Mouse (Mus musculus) intestine, embryonic 16.5 days (tissue): ENCODE data around the gene Tenm2. TPM values are rescaled to one million over a fixed set of nuclear protein-coding genes. Genes with fewer than 3 reads are reported as not detected.

Source experiments
- ATAC-seq: fragments of 200-750 bp; cut with Nextera tagmentation; 2 replicates; pipeline ENCODE4 v1.8.0; 2017; ENCODE audit warnings: moderate TSS enrichment, moderate library complexity
- H3K27ac ChIP-seq: fragments of 300-500 bp; sonication (generic); 2 replicates; pipeline ENCODE4 v1.5.1; 2014; ENCODE audit warnings: mild to moderate bottlenecking, low read length
- H3K27me3 ChIP-seq: fragments of 300-500 bp; sonication (generic); replicated peaks from 2 replicates; pipeline ENCODE4 v1.6.1; 2014; ENCODE audit warnings: low read length, control low read depth, mixed read lengths; ENCODE audit not compliant: control insufficient read depth, insufficient read depth
- H3K36me3 ChIP-seq: fragments of 300-500 bp; sonication (generic); 2 replicates; pipeline ENCODE4 v1.6.1; 2014; ENCODE audit warnings: low read length, control low read depth; ENCODE audit not compliant: control insufficient read depth, insufficient read depth
- H3K4me1 ChIP-seq: fragments of 300-500 bp; sonication (generic); 2 replicates; pipeline ENCODE4 v1.6.1; 2014; ENCODE audit warnings: low read length, control low read depth, mixed read lengths; ENCODE audit not compliant: control insufficient read depth, insufficient read depth
- H3K4me2 ChIP-seq: fragments of 300-500 bp; sonication (generic); 2 replicates; pipeline ENCODE4 v1.6.1; 2014; ENCODE audit warnings: low read depth, low read length, control low read depth
- H3K4me3 ChIP-seq: fragments of 300-500 bp; sonication (generic); 2 replicates; pipeline ENCODE4 v1.5.1; 2014; ENCODE audit warnings: mild to moderate bottlenecking, low read length
- H3K9ac ChIP-seq: fragments of 300-500 bp; sonication (generic); 2 replicates; pipeline ENCODE4 v1.6.1; 2014; ENCODE audit warnings: low read depth, low read length
- H3K9me3 ChIP-seq: fragments of 300-500 bp; sonication (generic); 2 replicates; pipeline ENCODE4 v1.6.1; 2016; ENCODE audit warnings: low read length, control low read depth; ENCODE audit not compliant: control insufficient read depth
- WGBS: fragments of 180-500 bp; shearing (Covaris S2); extraction: QIAGEN DNeasy Blood & Tissue Kit; methylation state at CpG from one replicate; pipeline ENCODE4 v1.1.7; 2014; 5-methylcytosine and 5-hydroxymethylcytosine counted together
- polyA plus RNA-seq: library from polyadenylated mRNA; unstranded; fragments of >200 nt; fragmentation: Nextera tagmentation; extraction: Ambion mirVana; gene quantifications from 2 replicates; pipeline ENCODE4 v1.2.1, GENCODE M21; 2015

The Tenm2 gene
- polyA plus RNA-seq, 1 experiment from 2014 or later = 0.70 TPM

GRCm38 (mm10) chr11:35976482-35976881 is 1259.3 kb downstream of the Tenm2 start:
- 60% methylated on average over 6 of the region's 6 CpGs for WGBS
- H3K4me1 ChIP-seq = peaks cover 12% of the 10 kb centered on the region
- H3K9ac ChIP-seq = no peak overlapping the region
- H3K4me3 ChIP-seq = no peak overlapping the region
- no peak overlapping the region for H3K4me2 ChIP-seq
- H3K9me3 ChIP-seq = no peaks in the 10 kb centered on the region
- no peaks in the 10 kb centered on the region for H3K36me3 ChIP-seq
- H3K27ac ChIP-seq = no peak overlapping the region
- no peaks in the 10 kb centered on the region for H3K27me3 ChIP-seq
- no peak for ATAC-seq

GRCm38 (mm10) chr11:35974632-35975450 is 1260.9 kb downstream of the Tenm2 start:
- Histone ChIP-seq H3K4me1 (peaks cover 15% of the 10 kb centered on the region), H3K9me3 (no peaks in the 10 kb centered on the region), H3K36me3 (no peaks in the 10 kb centered on the region), H3K4me2 (no peak overlapping the region), H3K9ac (no peak overlapping the region), H3K27ac (no peak overlapping the region; the same call in 1 of the 2 replicates), H3K27me3 (no peaks in the 10 kb centered on the region), H3K4me3 (no peak overlapping the region)
- 75% methylated on average over 6 of the region's 6 CpGs for WGBS
- no peak for ATAC-seq

- no peaks in the 10 kb centered on the region for H3K36me3 ChIP-seq
- H3K4me1 ChIP-seq = peaks cover 13% of the 10 kb centered on the region
- no peak overlapping the region for H3K27ac ChIP-seq
- H3K27me3 ChIP-seq = no peaks in the 10 kb centered on the region
- H3K9ac ChIP-seq = no peak overlapping the region
- no peaks in the 10 kb centered on the region for H3K9me3 ChIP-seq
- H3K4me3 ChIP-seq = no peak overlapping the region
- WGBS = 50% methylated on average over 7 of the region's 7 CpGs
- ATAC-seq = no peak
- H3K4me2 ChIP-seq = no peak overlapping the region
Measured at GRCm38 (mm10) chr11:35973135-35973534, 1262.6 kb downstream of the Tenm2 start.

GRCm38 (mm10) chr11:35972270-35972931 is 1263.4 kb downstream of the Tenm2 start:
- Histone ChIP-seq H3K4me1 (peaks cover 13% of the 10 kb centered on the region), H3K4me2 (no peak overlapping the region; the same call in 1 of the 2 replicates), H3K36me3 (no peaks in the 10 kb centered on the region), H3K4me3 (no peak overlapping the region), H3K9me3 (no peaks in the 10 kb centered on the region), H3K27ac (peak overlapping the region; percentile 73; the same call in 1 of the 2 replicates), H3K9ac (no peak overlapping the region), H3K27me3 (no peaks in the 10 kb centered on the region)
- ATAC-seq = no peak
- 29% methylated on average over 6 of the region's 6 CpGs for WGBS

- peak overlapping the region; percentile 37 for H3K4me2 ChIP-seq
- H3K9me3 ChIP-seq = no peaks in the 10 kb centered on the region
- H3K27me3 ChIP-seq = no peaks in the 10 kb centered on the region
- peak overlapping the region; percentile 73 for H3K27ac ChIP-seq
- peaks cover 13% of the 10 kb centered on the region for H3K4me1 ChIP-seq
- peak; percentile 84 for ATAC-seq
- H3K36me3 ChIP-seq = no peaks in the 10 kb centered on the region
- no peak overlapping the region for H3K9ac ChIP-seq
- H3K4me3 ChIP-seq = peak overlapping the region; percentile 7; the same call in 1 of the 2 replicates
- 58% methylated on average over 19 of the region's 19 CpGs for WGBS
Measured at GRCm38 (mm10) chr11:35970806-35971705, 1264.7 kb downstream of the Tenm2 start.

GRCm38 (mm10) chr11:35968291-35968690 is 1267.5 kb downstream of the Tenm2 start:
- 90% methylated on average over 10 of the region's 10 CpGs for WGBS
- H3K27me3 ChIP-seq = no peaks in the 10 kb centered on the region
- no peak overlapping the region for H3K4me3 ChIP-seq
- H3K9me3 ChIP-seq = no peaks in the 10 kb centered on the region
- peaks cover 24% of the 10 kb centered on the region for H3K4me1 ChIP-seq
- H3K9ac ChIP-seq = 0 out of 2 replicates have a peak overlapping the region, but pooled peaks have one; percentile 9
- no peaks in the 10 kb centered on the region for H3K36me3 ChIP-seq
- H3K27ac ChIP-seq = peak overlapping the region; percentile 60
- H3K4me2 ChIP-seq = no peak overlapping the region
- ATAC-seq = no peak

GRCm38 (mm10) chr11:35963981-35964549 is 1271.7 kb downstream of the Tenm2 start:
- H3K4me1 ChIP-seq = peaks cover 16% of the 10 kb centered on the region; the same call in 1 of the 2 replicates
- H3K4me2 ChIP-seq = peak overlapping the region; percentile 34
- WGBS = 56% methylated on average over 9 of the region's 9 CpGs
- no peaks in the 10 kb centered on the region for H3K36me3 ChIP-seq
- peak; percentile 90 for ATAC-seq
- H3K9me3 ChIP-seq = no peaks in the 10 kb centered on the region
- H3K4me3 ChIP-seq = no peak overlapping the region
- peak overlapping the region; percentile 96 for H3K27ac ChIP-seq
- no peaks in the 10 kb centered on the region for H3K27me3 ChIP-seq
- H3K9ac ChIP-seq = peak overlapping the region; percentile 58

GRCm38 (mm10) chr11:35963554-35963953 is 1272.2 kb downstream of the Tenm2 start:
- Histone ChIP-seq H3K9ac (peak overlapping the region; percentile 58), H3K9me3 (no peaks in the 10 kb centered on the region), H3K27me3 (no peaks in the 10 kb centered on the region), H3K4me2 (peak overlapping the region; percentile 34), H3K27ac (peak overlapping the region; percentile 96), H3K4me3 (no peak overlapping the region), H3K36me3 (no peaks in the 10 kb centered on the region), H3K4me1 (peaks cover 16% of the 10 kb centered on the region; the same call in 1 of the 2 replicates)
- WGBS = 38% methylated on average over 2 of the region's 2 CpGs
- ATAC-seq = peak; percentile 79
